Mouse (Mus musculus) fat pad, adult 2 months (tissue): ENCODE data around the gene Phactr3.
"Not testable (repeated sequence)": the region's sequence is repeated elsewhere in the genome, so short reads cannot be mapped to it uniquely, and the experiment has no call there.

Source experiments
- DNase-seq: peaks from one replicate; pipeline ENCODE4 v3.0.0-alpha.2; 2011; ENCODE audit warnings: low read depth, low spot score; ENCODE audit errors: extremely low read depth

Phactr3 gene

DNA sequence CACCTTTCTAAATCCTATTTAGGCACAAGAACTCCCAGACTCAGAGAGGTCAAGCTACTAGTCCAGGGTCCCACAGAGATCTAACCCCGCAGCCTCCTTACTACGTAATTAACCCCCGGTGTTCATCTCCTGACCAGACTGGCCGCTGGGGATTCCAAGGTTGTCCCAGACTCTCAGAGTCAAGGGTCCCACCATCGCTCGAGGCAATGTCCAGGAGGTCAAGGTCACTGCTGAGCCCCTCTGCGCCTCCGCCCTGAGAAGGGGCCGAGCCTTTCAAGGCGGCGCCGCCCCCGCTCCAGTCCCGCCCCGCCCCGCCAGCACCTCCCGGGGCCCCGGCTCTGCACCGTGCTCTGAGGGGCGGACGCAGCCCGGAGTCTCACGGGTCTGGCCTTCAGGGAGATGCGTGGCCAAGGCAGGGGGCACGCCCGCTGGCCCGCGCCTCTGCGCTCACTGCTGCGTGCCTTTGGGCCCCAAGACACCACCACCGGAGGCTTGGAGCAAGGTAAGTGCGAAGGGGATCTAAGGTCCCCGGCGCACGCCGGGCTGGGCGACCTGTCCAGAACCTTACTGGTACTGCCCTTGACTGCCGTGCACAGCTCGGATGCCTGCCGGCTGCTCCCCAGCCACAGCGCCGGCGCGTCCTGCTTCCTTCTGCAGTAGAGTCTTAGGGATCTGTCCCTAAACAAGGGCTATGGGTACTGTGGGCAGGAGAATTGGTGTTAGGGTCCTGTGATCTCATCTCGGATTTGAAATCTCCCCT is at the start of gene Phactr3:
Gene Phactr3 (plus strand): TSS at position 175 of the 760 bp plus-strand sequence.
- no peak for DNase-seq

DNA sequence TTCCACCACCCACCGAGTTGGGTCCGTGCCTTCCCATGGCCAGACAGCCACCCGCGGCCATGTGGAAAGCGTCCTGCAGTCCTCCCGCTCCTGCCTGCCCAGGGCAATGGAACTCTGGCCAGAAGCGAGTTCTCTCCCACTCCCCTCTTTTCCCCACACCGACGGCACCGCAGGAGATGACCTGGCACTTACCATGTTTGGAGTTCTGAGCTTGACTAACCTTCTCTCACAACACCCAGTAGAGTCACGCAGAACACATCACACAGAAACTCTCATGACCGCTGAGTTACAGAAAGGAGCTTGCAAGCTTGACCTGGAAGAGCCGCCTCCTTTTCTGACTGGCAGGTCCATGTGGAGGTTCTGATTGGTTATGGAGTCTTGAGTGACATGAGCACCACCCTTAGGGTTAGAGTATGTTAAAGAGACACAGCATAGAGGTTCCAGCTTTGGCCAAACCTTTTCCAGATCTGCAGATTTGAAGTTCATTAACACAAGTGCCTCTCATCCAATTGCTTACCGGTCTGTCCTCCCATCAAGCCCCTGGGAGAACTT is 40.5 kb upstream of the Phactr3 start, which contains the start of gene Zfp931:
Gene Zfp931 (minus strand): TSS at position 311 of the 552 bp plus-strand sequence.
- not testable (repeated sequence) for DNase-seq

DNA sequence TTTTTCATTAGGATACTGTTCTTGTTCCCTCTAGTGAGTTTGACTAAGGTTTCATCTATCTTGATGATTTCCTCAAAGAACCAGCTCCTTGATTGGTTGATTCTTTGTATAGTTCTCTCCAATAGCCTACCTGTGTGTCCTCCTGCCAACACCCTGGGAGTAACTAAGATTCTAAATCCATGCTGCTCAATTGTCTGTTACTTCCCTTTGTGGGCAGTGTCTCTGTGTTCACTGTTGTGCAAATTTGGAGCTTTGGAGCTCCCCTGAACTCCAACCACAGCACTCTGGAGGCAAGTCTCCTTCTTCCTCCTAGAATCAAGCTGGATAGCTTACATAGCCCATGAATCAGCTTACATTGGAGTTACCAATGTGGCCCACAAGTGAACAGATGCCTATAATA is 29.2 kb upstream of the Phactr3 start:
- no peak for DNase-seq

DNA sequence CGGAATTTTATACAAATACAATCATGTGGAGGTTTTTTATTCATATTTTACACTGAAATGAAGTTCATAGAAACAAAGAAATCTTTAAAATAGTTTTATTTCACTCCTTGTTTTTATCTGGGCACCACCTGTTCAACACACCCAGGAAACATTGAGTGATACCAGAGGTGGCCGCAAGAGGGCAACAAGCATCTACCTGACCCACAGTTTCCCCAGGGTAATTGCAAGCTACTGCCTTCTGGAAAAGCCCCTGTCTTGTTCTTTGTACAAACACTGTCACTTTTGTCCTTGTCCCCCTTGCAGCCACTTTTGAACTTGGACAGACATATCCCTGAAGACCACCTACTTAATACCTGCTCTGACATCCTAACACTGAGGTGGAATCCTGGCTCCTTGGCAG is 20.8 kb upstream of the Phactr3 start:
- no peak for DNase-seq

DNA sequence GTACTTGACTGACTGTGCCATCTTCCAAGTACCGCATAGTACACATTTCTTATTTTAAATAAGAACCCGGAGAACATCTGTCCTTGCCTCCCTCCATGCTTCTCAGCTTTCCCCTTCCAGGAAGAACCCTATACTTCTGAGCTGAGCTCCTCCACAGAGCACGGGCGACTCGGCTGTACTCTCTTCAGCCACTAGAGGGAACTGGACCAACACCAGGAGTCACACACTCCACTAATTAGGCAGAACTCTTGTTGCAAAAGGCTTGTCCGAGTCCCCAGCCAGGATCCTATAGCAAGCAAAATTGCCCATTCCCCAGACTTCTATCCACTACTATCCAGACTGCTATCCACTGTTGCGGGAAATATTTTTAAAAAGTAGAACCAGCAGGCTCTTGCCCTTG is 16.8 kb upstream of the Phactr3 start:
- no peak for DNase-seq

DNA sequence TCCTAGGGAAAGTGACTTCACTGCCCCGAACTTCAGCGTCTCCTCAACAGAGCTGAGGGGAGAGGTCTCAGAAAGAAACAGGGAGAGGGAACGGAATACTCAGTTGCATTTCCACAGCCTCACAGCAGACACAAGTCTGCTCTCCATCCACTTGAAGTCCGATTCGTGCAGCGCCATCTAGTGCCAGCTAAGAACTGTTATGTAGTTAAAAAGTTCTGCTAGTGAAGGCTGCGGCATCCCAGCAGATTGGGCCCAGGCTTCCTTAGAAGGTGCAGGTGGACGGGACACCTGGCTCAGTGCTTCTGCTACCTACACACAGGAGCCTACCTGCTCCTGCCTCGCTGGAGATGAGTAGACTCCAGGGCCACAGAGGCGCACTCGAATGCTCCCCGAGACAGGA is 829 bp upstream of the Phactr3 start:
- DNase-seq, result no peak

DNA sequence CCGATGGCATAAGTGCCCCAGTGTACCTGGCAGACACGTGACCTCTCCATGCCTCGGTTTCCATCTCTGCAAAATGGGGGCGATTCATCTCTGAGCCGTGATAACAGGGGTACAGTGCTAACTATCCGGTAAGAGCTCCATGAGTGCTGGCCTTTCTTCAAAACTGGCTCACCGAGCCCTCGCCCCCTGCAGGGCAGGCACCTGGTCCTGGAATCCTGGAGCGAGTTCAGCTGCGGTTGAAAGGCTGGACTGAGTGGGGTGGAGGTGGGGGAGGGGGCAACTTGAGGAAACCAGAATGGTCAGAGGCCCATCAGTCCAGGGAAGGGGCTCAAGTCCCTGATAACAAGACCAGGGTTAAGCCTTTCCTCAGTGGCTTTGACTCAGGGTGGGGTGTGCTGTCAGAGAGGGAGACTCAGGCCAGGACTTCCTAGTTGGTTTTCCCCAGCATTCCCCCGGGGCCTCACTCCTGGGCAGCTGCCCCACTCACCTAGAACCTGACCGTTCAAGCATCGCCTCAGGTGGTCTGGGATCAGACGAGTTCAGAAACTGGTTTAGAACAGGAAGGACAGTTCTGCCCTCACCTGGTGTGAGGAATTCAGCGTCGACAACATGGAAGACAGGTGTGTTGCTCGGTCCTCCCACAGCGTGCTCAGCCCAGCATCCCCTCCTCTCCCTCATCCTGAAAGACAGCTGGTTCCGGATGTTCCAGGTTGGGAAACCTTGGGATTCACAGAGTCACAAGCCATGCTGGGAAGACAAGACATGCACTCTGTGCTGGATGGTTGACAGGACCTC is 983 bp downstream of the Phactr3 start:
- no peak for DNase-seq

DNA sequence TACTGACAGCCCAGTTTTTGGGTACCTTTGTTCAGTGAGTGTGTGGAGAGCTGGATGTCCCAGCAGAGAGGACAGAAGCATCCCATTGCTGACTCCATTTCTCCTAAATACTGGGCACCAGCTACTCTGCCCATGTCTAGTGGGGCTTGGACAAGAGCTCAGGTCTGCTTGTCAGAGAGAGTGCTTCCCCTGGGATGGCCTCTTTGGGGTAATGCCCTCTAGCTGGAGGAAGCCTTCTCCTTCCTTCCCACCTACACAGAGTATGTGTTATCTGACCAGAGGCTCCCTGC is 1.5 kb downstream of the Phactr3 start:
- DNase-seq, result no peak

DNA sequence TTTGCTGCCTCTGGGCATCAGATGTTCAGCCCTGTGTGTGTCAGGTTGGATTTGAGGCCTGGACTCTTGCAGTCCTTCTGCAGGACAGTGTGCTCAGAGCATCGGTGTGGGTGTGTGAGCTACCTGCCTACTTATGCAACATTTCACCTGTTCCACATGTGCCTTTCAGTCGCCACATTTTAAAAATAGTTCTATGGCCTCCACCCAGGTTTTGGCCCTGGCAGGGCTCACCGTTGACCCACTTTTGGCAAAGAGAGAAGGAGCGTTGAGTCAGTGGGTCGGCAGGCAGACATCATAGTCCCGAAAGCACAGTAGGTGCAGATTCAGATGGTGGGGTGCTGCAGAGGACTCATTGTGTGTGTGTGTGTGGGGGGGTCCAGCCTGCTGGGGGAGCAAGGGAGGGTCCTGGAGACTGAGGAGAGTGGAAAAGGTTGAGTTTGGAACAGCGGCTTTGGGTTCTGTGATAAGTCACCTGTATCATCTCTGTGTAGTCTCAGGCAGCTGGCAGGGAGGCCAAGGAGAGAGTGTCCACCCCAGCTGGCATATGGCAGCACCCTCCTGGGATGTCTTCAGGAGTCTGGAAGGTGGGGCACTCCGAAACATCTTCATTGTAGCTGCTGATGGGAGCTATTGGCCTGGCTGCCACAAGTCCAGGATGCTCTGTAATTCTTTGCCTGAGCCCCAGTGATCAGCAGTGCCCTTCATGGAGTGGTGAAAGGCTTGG is 2.0 kb downstream of the Phactr3 start:
- DNase-seq, result no peak

DNA sequence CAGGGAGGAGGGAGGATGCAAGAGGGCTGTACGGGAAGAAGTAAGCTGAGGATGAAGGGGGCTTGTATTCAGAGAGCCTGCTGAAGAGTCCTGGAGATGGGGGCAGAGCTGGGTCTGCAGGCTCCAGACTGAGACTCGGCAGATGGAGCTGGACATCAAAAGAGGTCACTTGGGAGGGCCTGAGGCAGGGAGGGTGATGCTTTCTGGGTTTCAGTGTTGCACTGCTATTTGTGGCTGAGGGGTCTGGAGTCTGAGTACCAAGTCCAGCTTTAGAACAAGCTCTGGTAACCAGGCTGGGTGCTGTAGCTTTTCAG is 2.6 kb downstream of the Phactr3 start:
- no peak for DNase-seq

DNA sequence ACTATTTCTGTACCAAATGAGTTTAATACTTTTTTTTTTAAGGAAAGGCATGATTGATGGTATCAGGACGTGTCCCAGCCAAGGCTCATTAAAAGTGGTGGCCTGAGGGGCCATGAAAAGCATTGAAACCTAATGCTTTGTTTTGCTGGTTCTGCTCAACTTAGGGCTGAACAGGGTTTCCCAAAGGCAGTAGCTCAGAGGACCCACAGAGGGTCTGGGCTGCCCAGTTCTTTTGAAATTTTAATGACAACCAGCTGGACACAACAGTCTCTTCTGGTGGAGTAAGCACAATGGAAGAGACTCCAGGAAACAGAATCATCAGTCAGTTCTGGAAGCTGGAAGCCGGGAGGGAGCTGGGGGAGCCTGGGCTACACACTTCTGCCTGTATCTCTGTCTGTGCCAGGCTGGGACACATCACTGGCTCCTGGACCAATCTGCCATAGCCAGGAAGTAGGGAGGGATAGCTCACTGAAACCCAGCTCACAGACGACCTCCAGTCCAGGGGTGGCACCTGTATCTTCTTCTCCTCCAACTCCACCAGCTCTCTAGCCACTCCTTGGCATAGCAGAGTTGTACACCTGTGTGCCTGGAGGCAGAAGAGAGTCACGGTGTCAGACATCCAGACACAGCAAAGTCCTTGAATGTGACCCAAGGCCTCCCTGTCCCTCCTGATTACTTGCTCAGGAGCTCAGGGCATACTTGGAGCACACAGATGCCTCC is 3.3 kb downstream of the Phactr3 start:
- no peak for DNase-seq

DNA sequence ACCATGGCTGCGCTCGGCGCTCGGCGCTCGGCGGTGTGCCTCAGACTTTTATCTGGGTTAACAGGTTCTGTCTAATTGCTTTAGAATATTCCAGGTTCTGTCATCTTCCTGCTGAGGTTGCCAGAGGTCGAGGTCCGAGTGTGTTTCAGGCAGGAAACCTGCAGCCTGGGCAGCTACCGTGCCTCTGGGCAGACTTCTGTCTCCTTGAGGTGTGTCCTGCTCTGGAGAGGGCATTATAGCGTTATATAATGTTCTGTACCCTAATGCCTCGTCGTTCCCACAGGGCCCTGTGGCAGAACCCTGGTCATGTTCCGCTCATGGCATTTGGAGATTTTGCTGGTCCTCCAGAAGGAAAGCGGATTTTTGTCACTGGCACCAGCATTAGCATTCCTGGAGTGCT is 4.7 kb downstream of the Phactr3 start:
- no peak for DNase-seq

DNA sequence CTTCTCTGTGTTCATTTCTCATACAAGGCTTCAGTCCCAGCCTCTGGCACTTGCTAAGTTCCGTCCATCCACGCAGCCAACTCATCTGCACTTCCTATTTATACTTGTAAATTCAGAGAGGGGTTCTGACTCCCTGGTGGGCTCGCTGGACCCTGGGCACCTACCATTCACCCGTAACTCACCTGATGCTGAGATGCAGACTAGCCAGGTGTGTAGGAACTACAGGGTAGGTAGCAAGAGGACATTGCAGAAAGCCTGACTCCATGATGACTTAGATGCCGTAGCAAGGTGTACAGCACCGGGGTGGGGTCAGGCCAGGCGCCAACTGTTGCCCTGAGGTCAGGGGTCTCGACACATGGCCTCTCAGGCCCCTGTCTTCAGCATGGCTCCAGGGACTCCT is 6.7 kb downstream of the Phactr3 start:
- no peak for DNase-seq

DNA sequence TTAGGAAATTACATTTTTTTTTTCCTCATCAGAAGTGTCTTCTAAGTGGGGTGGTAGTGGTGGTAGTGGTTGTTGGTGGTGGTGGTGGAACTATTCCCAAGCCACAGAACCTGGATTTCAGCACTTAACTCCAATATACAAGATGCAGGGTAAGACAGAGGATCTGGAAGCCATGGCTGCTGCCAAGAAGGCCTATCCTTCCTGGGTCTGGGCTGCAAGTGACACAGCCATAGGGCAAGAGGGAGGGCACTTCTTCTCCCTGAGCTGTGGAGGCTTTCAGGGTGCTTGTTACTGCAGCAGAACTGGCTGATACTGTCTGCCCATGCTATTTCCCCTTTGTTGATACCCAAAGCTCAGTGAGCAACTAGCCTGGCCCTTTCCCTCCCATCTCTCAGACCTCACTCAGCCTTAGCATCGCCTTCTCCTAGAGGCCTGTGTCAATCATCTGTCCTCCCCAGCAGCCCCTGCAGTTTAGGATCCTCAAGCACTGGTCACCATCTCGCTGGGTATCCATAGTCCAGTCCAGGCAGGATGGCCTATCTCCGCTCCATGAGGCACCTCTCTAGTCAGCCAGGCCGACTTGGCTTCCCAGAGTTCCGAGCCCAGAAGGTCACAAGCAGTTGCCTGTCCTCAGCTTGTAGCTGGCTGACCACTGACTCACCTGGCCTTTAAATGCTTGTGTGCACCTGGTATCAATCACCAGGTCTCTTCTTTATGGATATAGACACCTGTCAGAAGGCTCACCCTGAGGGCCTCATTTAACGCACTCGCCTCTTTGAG is 7.5 kb downstream of the Phactr3 start:
- no peak for DNase-seq

DNA sequence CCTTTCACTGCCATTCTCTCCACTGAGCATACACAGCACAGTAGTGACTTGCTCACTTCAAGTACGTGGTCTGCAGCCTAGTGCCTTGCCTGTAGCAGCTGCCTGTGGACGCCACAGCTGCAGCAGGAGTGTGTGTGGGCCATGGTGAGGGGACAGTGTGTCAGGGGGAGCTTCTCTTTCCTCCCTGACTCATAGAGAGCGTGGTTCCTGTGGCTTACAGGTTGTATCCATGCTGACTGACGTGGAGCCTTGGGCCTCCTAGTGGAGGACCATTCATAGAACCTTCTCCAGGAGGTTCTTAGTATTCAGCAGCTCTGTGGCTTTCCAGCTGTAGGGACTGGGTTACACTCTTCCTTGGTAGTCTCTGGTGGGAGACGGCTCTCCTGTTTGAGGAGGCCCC is 9.8 kb downstream of the Phactr3 start:
- DNase-seq, result no peak

DNA sequence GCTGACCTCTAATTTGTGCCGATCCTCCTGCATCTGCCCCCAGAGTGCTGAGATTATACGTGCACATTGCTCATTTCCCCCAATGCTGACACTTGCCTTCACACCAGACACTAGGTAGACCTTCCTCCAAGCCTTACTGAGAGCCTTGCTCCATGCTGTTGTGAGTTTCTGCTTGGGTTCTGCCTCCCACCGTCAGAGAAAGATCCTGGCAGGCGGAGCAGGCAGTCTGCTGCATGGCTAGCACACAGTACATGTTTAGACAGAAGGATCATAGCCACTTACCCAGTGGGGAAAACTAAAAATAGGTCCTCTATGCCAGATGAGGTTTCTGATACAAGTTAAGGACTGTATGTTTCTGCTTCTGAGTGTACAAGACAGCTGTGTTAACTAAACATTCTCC is 10.4 kb downstream of the Phactr3 start:
- DNase-seq, result no peak

DNA sequence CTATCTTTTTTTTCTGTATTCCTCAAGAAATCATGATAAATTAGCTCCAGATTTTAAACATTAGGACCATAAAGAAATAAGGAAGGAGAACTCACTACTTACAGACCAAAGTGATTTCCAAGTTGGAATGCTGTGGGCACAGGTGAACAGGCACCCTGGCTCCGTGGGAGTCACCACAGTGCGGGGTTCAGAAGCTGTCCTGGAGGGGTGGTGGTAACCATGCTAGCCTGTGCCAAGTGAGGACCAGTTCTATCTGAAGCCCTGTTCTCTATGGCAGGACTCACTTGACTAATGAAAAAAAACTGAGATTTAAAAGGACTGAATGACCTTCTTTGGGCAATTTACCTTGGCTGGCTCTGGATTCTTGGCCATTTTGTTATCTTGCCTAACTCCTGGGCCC is 10.9 kb downstream of the Phactr3 start:
- DNase-seq, result no peak

DNA sequence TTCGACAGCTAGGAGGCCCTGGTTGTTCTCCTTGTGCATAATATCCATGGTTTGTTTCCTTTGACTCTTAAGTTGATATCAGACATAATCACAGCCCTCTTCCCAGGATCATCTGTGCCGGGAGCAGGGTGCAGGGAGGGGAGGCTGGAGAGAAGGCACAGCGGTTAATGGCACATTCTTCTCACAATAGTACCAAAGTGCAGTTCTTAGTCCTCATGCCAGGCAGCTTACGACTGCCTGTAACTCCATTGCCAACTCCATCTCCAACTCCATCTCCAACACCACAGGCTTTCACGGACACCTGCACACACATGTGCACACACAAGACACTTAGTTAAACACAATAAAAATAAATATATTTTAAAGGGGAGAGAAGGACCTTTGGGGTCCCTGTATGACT is 11.8 kb downstream of the Phactr3 start:
- no peak for DNase-seq

DNA sequence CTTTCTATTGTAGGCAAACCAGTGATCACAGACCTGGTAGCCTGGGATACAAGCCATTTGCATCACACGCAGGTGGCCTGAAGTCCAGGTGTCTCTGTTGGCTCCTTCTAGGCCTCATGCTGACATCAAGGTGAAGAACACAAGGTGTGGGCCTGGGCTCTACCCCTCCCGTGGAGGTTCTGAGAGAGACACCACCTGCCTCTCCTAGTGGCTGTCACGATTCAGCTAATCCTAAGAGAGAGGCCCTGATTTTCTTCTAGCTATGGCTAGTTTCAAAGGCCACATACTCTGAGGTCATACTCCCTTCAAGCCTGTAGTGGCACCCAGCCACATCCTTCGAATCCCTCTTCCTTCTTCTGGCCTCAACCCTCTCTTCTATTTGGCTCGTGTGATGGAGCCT is 12.2 kb downstream of the Phactr3 start:
- DNase-seq, result no peak

DNA sequence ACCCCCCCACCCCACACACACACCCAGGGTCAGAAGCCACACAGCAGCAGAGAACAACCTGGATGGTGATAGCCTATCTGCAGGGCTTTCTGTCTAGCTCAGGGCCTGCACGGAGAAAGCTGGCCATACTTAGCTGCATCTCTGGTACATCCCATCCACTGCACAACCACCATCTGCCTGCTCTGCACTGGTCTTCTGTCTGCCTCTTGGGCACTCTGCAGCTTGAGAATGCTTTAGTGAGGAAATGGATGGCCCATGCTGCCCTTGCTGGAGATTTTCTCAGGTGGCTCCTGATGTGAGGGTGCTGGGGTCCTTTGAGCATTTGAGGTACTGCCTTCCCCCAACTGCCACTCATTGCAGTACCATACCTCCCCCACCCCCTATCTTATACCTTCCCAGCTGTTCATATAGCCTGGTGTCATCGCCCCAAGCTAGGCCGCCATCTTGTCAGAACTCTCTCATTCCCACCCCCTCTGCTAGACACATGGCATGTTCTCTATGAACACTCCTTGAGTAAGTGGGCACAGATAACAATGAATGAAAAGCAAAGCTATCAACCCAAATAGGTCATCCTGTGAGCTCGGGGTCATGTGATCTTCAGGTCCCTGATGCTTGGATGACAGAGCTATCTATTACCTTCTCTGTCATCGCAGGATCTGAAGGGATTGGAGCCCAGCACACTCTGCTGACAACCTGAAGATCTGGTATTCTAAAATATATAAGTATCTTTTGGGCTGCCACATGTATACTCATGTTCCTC is 13.0 kb downstream of the Phactr3 start:
- no peak for DNase-seq
